Mouse (Mus musculus) MEL (cell line): ENCODE results near the gene Maml3. TPM values are rescaled to one million over a fixed set of nuclear protein-coding genes. Genes with fewer than 3 reads are reported as not detected.
A peak's percentile ranks its signal among the peaks of the same experiment; 100 is the strongest.

ENCODE experiments used
- DNase-seq: peaks from one replicate; pipeline ENCODE4 v3.0.0; 2011; ENCODE audit warnings: low read depth, low spot score
- H3K27ac ChIP-seq: 2 replicates; pipeline ENCODE4 v1.5.1; 2012; ENCODE audit warnings: low read depth, mild to moderate bottlenecking, control low read depth, low read length, moderate library complexity; ENCODE audit not compliant: control insufficient read depth
- H3K27me3 ChIP-seq, 2 experiments: fragments of 150-350 bp in 1 of 2; sonication (generic) in 1 of 2; 2 replicates each; pipeline ENCODE4 v1.6.1; 2012; ENCODE audit warnings: low read length in 2 of 2, mild to moderate bottlenecking in 2 of 2, improper control_type of control experiment in 1 of 2, moderate library complexity in 1 of 2; ENCODE audit not compliant: insufficient read depth in 2 of 2, control insufficient read depth in 1 of 2
- H3K36me3 ChIP-seq, 2 experiments: 2 replicates each; pipeline ENCODE4 v1.6.1; 2012 to 2014; ENCODE audit warnings: low read length in 2 of 2, improper control_type of control experiment in 1 of 2, inconsistent platforms in 1 of 2, mild to moderate bottlenecking in 1 of 2; ENCODE audit not compliant: insufficient read depth in 2 of 2, control insufficient read depth in 1 of 2
- H3K4me1 ChIP-seq, 2 experiments: fragments of 150-350 bp in 1 of 2; sonication (generic) in 1 of 2; 2 replicates each; pipeline ENCODE4 v1.6.1; 2012; ENCODE audit warnings: low read length in 2 of 2, improper control_type of control experiment in 1 of 2, mild to moderate bottlenecking in 1 of 2; ENCODE audit not compliant: insufficient read depth in 2 of 2, control insufficient read depth in 1 of 2
- H3K4me3 ChIP-seq, 2 experiments: fragments of 150-350 bp in 1 of 2; sonication (generic) in 1 of 2; 2 replicates each; pipeline ENCODE4 v1.5.1; 2012; ENCODE audit warnings: low read depth in 2 of 2, low read length in 2 of 2, mild to moderate bottlenecking in 2 of 2, moderate library complexity in 2 of 2, control low read depth in 1 of 2, improper control_type of control experiment in 1 of 2; ENCODE audit not compliant: control insufficient read depth in 1 of 2, insufficient read depth in 1 of 2
- H3K79me2 ChIP-seq: 2 replicates; pipeline ENCODE4 v1.6.1; 2012; ENCODE audit warnings: mild to moderate bottlenecking, low read length, moderate library complexity; ENCODE audit not compliant: control insufficient read depth, poor library complexity, insufficient read depth
- H3K9ac ChIP-seq: 2 replicates; pipeline ENCODE4 v1.6.1; 2012; ENCODE audit warnings: low read depth, mild to moderate bottlenecking, control low read depth, low read length, moderate library complexity; ENCODE audit not compliant: control insufficient read depth, poor library complexity, severe bottlenecking
- H3K9me3 ChIP-seq: fragments of 150-350 bp; sonication (generic); replicated peaks from 2 replicates; pipeline ENCODE4 v1.6.1; 2012; ENCODE audit warnings: mild to moderate bottlenecking, low read length, improper control_type of control experiment, moderate library complexity; ENCODE audit not compliant: insufficient read depth
- BHLHE40 ChIP-seq: IDR thresholded peaks from 2 replicates; pipeline ENCODE4 v1.6.1; 2012; ENCODE audit warnings: low read depth, mild to moderate bottlenecking, inconsistent platforms, low read length, improper control_type of control experiment, borderline replicate concordance
- E2F4 ChIP-seq: IDR thresholded peaks from 2 replicates; pipeline ENCODE4 v1.6.1; 2011; ENCODE audit warnings: low read depth, low read length, improper control_type of control experiment, borderline replicate concordance
- GABPA ChIP-seq: IDR thresholded peaks from 2 replicates; pipeline ENCODE4 v1.6.1; 2012; ENCODE audit warnings: low read depth, mild to moderate bottlenecking, inconsistent platforms, low read length, improper control_type of control experiment, moderate library complexity
- MAX ChIP-seq: IDR thresholded peaks from 2 replicates; pipeline ENCODE4 v1.6.1; 2011; ENCODE audit warnings: low read length, improper control_type of control experiment
- MEF2A ChIP-seq: IDR thresholded peaks from 2 replicates; pipeline ENCODE4 v1.6.1; 2014; ENCODE audit warnings: low read depth, mild to moderate bottlenecking, inconsistent platforms, low read length, improper control_type of control experiment; ENCODE audit not compliant: poor library complexity, insufficient replicate concordance, severe bottlenecking; ENCODE audit errors: extremely low read depth
- NELFE ChIP-seq: IDR thresholded peaks from 2 replicates; pipeline ENCODE4 v1.6.1; 2011; ENCODE audit warnings: low read depth, low read length, improper control_type of control experiment
- RAD21 ChIP-seq: IDR thresholded peaks from 2 replicates; pipeline ENCODE4 v1.6.1; 2011; ENCODE audit warnings: mild to moderate bottlenecking, low read depth, low read length, improper control_type of control experiment
- SMC3 ChIP-seq: IDR thresholded peaks from 2 replicates; pipeline ENCODE4 v1.6.1; 2011; ENCODE audit warnings: low read depth, low read length, improper control_type of control experiment
- TAL1 ChIP-seq: IDR thresholded peaks from 2 replicates; pipeline ENCODE4 v1.6.1; 2012; ENCODE audit warnings: mild to moderate bottlenecking, inconsistent platforms, low read length, moderate library complexity, mixed read lengths
- TBP ChIP-seq: IDR thresholded peaks from 2 replicates; pipeline ENCODE4 v1.8.0; 2011; ENCODE audit warnings: low read depth, low read length, improper control_type of control experiment
- TCF12 ChIP-seq: IDR thresholded peaks from 2 replicates; pipeline ENCODE4 v1.6.1; 2014; ENCODE audit warnings: low read depth, mild to moderate bottlenecking, inconsistent platforms, low read length, improper control_type of control experiment, moderate library complexity
- USF2 ChIP-seq, 2 experiments: IDR thresholded peaks; 2 replicates each; pipeline ENCODE4 v1.6.1; 2011 to 2012; ENCODE audit warnings: improper control_type of control experiment in 2 of 2, low read length in 2 of 2, borderline replicate concordance in 1 of 2, inconsistent platforms in 1 of 2, low read depth in 1 of 2, mild to moderate bottlenecking in 1 of 2; ENCODE audit not compliant: insufficient read depth in 1 of 2
- ZKSCAN1 ChIP-seq: IDR thresholded peaks from 2 replicates; pipeline ENCODE4 v1.6.1; 2012; ENCODE audit warnings: low read depth, mild to moderate bottlenecking, inconsistent platforms, low read length, improper control_type of control experiment, moderate library complexity
- ZMIZ1 ChIP-seq: IDR thresholded peaks from 2 replicates; pipeline ENCODE4 v1.6.1; 2012; ENCODE audit warnings: low read depth, mild to moderate bottlenecking, inconsistent platforms, low read length, improper control_type of control experiment, moderate library complexity
- polyA plus RNA-seq, 2 experiments: library from polyadenylated mRNA; stranded (reverse) in 1 of 2; unstranded in 1 of 2; fragments of >175 nt in 1 of 2; fragments of >200 nt in 1 of 2; gene quantifications; 2 replicates each; pipeline versions ENCODE4 v1.2.1 to v1.2.4; 2012; ENCODE audit warnings: low replicate concordance in 2 of 2, low read depth in 1 of 2; ENCODE audit not compliant: insufficient read length in 2 of 2, insufficient read depth in 1 of 2, missing spikeins in 1 of 2
- total RNA-seq: library from RNA; depleted of rRNA; stranded (reverse); fragments of 300-350 nt; gene quantifications from 2 replicates; pipeline ENCODE4 v1.2.3, GENCODE M21; 2012

Maml3 gene
- total and polyA plus RNA-seq, 3 experiments, result 2.0 to 4.1 TPM; not detected in 1

- Histone ChIP-seq H3K36me3 (no peaks in the 10 kb centered on the region), H3K27ac (no peak overlapping the region), H3K4me3 (no peak overlapping the region), H3K27me3 (no peaks in the 10 kb centered on the region), H3K79me2 (no peaks in the 10 kb centered on the region), H3K9ac (no peak overlapping the region), H3K9me3 (no peaks in the 10 kb centered on the region), H3K4me1 (peaks cover 0 to 4% of the 10 kb centered on the region in 2 experiments; a peak in 2 of 4 replicates)
- TF ChIP-seq TBP (peak; percentile 65), E2F4 (no peak), ZMIZ1 (no peak), TAL1 (no peak), RAD21 (no peak)
- peak; percentile 65 for DNase-seq
Measured at GRCm38 (mm10) chr3:51939054-51939453, 165.8 kb downstream of the Maml3 start.

- no peak for DNase-seq
- Histone ChIP-seq H3K79me2 (no peaks in the 10 kb centered on the region), H3K9ac (no peak overlapping the region), H3K27ac (no peak overlapping the region), H3K27me3 (no peaks in the 10 kb centered on the region), H3K9me3 (no peaks in the 10 kb centered on the region), H3K36me3 (no peaks in the 10 kb centered on the region), H3K4me1 (peaks cover 0 to 4% of the 10 kb centered on the region in 2 experiments; a peak in 2 of 4 replicates), H3K4me3 (no peak overlapping the region)
- TF ChIP-seq TBP, result no peak
- TF ChIP-seq NELFE, result no peak
- TF ChIP-seq MAX, result no peak
- TF ChIP-seq SMC3, result no peak
- TF ChIP-seq GABPA, result no peak
- TF ChIP-seq MEF2A, result no peak
- TF ChIP-seq ZKSCAN1, result no peak
- TF ChIP-seq TCF12, result no peak
- TF ChIP-seq BHLHE40, result no peak
- TF ChIP-seq ZMIZ1, result no peak
- TF ChIP-seq USF2 (IDR thresholded peaks at IDR 0.05; ENCODE audit: borderline replicate concordance in 1 of 2, insufficient read depth in 1 of 2, low read depth in 1 of 2, low read length in 2 of 2), result no peak
- no peak for TF ChIP-seq RAD21
- TF ChIP-seq TAL1, result no peak
Measured at GRCm38 (mm10) chr3:51937176-51937575, 167.7 kb downstream of the Maml3 start.
